Mouse (Mus musculus) myocyte (in vitro differentiated cells): ENCODE results near the gene Diras1.

Source experiments
- MYOD1 ChIP-seq, 3 experiments: IDR thresholded peaks; one replicate each; pipeline ENCODE4 v1.6.1; 2011; ENCODE audit warnings: control low read depth in 2 of 3, low read depth in 2 of 3, mild to moderate bottlenecking in 2 of 3, moderate library complexity in 1 of 3; ENCODE audit not compliant: insufficient read length in 2 of 3, control insufficient read depth in 1 of 3
- MYOG ChIP-seq, 3 experiments: IDR thresholded peaks; one replicate each; pipeline ENCODE4 v1.6.1; 2011; ENCODE audit warnings: control low read depth in 2 of 3, low read depth in 2 of 3, mild to moderate bottlenecking in 2 of 3; ENCODE audit not compliant: insufficient read length in 2 of 3, control insufficient read depth in 1 of 3, insufficient read depth in 1 of 3
- POLR2A ChIP-seq: IDR thresholded peaks from one replicate; pipeline ENCODE4 v1.6.1; 2011; ENCODE audit warnings: low read depth, mild to moderate bottlenecking, control low read depth, moderate library complexity; ENCODE audit not compliant: insufficient read length
- TCF12 ChIP-seq: IDR thresholded peaks from one replicate; pipeline ENCODE4 v1.6.1; 2011; ENCODE audit warnings: mild to moderate bottlenecking, control low read depth; ENCODE audit not compliant: poor library complexity, insufficient read depth, severe bottlenecking

- no peak for TF ChIP-seq POLR2A
- no peak for TF ChIP-seq TCF12
- TF ChIP-seq MYOG (IDR thresholded peaks at IDR 0.05; ENCODE audit: control insufficient read depth in 1 of 3, insufficient read depth in 1 of 3, insufficient read length in 2 of 3, low read depth in 2 of 3), result no peak
- no peak for TF ChIP-seq MYOD1 (IDR thresholded peaks at IDR 0.05; ENCODE audit: control insufficient read depth in 1 of 3, insufficient read length in 2 of 3, low read depth in 2 of 3)
These were observed 328 bp downstream of the Diras1 start for GRCm38 (mm10) chr10:81025047-81025621.
